Mouse (Mus musculus) liver, adult 2 months (tissue): Measurements from ENCODE around the gene Usp39. TPM values are rescaled to one million over a fixed set of nuclear protein-coding genes. Genes with fewer than 3 reads are reported as not detected.

Source experiments
- DNase-seq: peaks from one replicate; pipeline ENCODE4 v3.0.0-alpha.2; 2011; ENCODE audit warnings: low read depth, low spot score; ENCODE audit errors: extremely low read depth
- H3K27ac ChIP-seq: fragments of 200-500 bp; replicated peaks from 2 replicates; pipeline ENCODE4 v1.5.1; 2012; ENCODE audit warnings: low read depth, mild to moderate bottlenecking, control low read depth, inconsistent platforms, low read length; ENCODE audit not compliant: insufficient read depth
- H3K27me3 ChIP-seq: fragments of 200-500 bp; 2 replicates; pipeline ENCODE4 v1.6.1; 2012; ENCODE audit warnings: mild to moderate bottlenecking, moderate library complexity, low read length, inconsistent platforms; ENCODE audit not compliant: control insufficient read depth, insufficient read depth
- H3K36me3 ChIP-seq: fragments of 200-500 bp; 2 replicates; pipeline ENCODE4 v1.6.1; 2012; ENCODE audit warnings: low read length, inconsistent platforms; ENCODE audit not compliant: control insufficient read depth, insufficient read depth
- H3K4me1 ChIP-seq: fragments of 200-500 bp; 2 replicates; pipeline ENCODE4 v1.6.1; 2011; ENCODE audit warnings: low read length; ENCODE audit not compliant: control insufficient read depth, insufficient read depth
- H3K4me3 ChIP-seq: fragments of 200-500 bp; 2 replicates; pipeline ENCODE4 v1.5.1; 2011; ENCODE audit warnings: low read depth, mild to moderate bottlenecking, control low read depth, low read length, moderate library complexity; ENCODE audit not compliant: insufficient read depth
- H3K79me2 ChIP-seq: fragments of 200-500 bp; 2 replicates; pipeline ENCODE4 v1.6.1; 2012; ENCODE audit warnings: inconsistent platforms, mild to moderate bottlenecking, low read length, moderate library complexity; ENCODE audit not compliant: control insufficient read depth, insufficient read depth
- H3K9ac ChIP-seq: fragments of 200-500 bp; 2 replicates; pipeline ENCODE4 v1.6.1; 2012; ENCODE audit warnings: low read depth, mild to moderate bottlenecking, control low read depth, inconsistent platforms, low read length
- CTCF ChIP-seq: fragments of 200-500 bp; IDR thresholded peaks from 2 replicates; pipeline ENCODE4 v1.5.1; 2011; ENCODE audit warnings: low read depth, low read length, control low read depth
- POLR2A ChIP-seq: fragments of 200-500 bp; IDR thresholded peaks from 2 replicates; pipeline ENCODE4 v1.6.1; 2011; ENCODE audit warnings: low read length, control low read depth; ENCODE audit not compliant: insufficient read depth; ENCODE audit errors: extremely low read depth
- WGBS: fragments of 180-500 bp; shearing (Covaris S2); methylation state at CpG from one replicate; pipeline ENCODE4 v1.1.7; 2018; 5-methylcytosine and 5-hydroxymethylcytosine counted together
- polyA plus RNA-seq: library from polyadenylated mRNA; depleted of rRNA; stranded (reverse); fragments of >200 nt; gene quantifications from 2 replicates; pipeline ENCODE4 v1.2.3, GENCODE M21; 2012
- total RNA-seq: library from RNA; depleted of rRNA; stranded (reverse); fragments of >200 nt; gene quantifications from 2 replicates; pipeline ENCODE4 v1.2.3, GENCODE M21; 2014

Gene Usp39
- total and polyA plus RNA-seq, 2 experiments = 10.5 to 15.2 TPM

- H3K79me2 ChIP-seq = peaks cover 3% of the 10 kb centered on the region; the same call in 1 of the 2 replicates
- peaks cover 23% of the 10 kb centered on the region for H3K4me1 ChIP-seq
- no peak for TF ChIP-seq CTCF
- no peak for TF ChIP-seq POLR2A
- H3K27me3 ChIP-seq = no peaks in the 10 kb centered on the region
- H3K27ac ChIP-seq = 0 out of 2 replicates have a peak overlapping the region, but pooled peaks have one; percentile 1
- WGBS = 69% methylated on average over 15 of the region's 15 CpGs
- H3K36me3 ChIP-seq = no peaks in the 10 kb centered on the region
- DNase-seq = no peak
- H3K4me3 ChIP-seq = no peak overlapping the region
- H3K9ac ChIP-seq = no peak overlapping the region
Measured at GRCm38 (mm10) chr6:72374820-72375563, 30.0 kb upstream of the Usp39 start.

GRCm38 (mm10) chr6:72374206-72374605 lies 29.2 kb upstream of the Usp39 start:
- 0 out of 2 replicates have a peak overlapping the region, but pooled peaks have one; percentile 18 for H3K27ac ChIP-seq
- H3K79me2 ChIP-seq = peaks cover 3% of the 10 kb centered on the region; the same call in 1 of the 2 replicates
- H3K27me3 ChIP-seq = no peaks in the 10 kb centered on the region
- H3K4me1 ChIP-seq = peaks cover 21% of the 10 kb centered on the region
- no peak for DNase-seq
- 0 out of 2 replicates have a peak overlapping the region, but pooled peaks have one; percentile 3 for H3K9ac ChIP-seq
- no peaks in the 10 kb centered on the region for H3K36me3 ChIP-seq
- H3K4me3 ChIP-seq = no peak overlapping the region
- TF ChIP-seq CTCF = no peak
- no peak for TF ChIP-seq POLR2A
- WGBS = 67% methylated on average over 7 of the region's 7 CpGs

GRCm38 (mm10) chr6:72373184-72373583 lies 28.2 kb upstream of the Usp39 start:
- peak; percentile 78 for DNase-seq
- H3K4me1 ChIP-seq = peaks cover 21% of the 10 kb centered on the region
- H3K79me2 ChIP-seq = no peaks in the 10 kb centered on the region
- peak overlapping the region; percentile 66 for H3K27ac ChIP-seq
- H3K9ac ChIP-seq = peak overlapping the region; percentile 16
- no peaks in the 10 kb centered on the region for H3K27me3 ChIP-seq
- no peak overlapping the region for H3K4me3 ChIP-seq
- no peak for TF ChIP-seq POLR2A
- TF ChIP-seq CTCF = no peak
- WGBS = 18% methylated on average over 4 of the region's 4 CpGs
- no peaks in the 10 kb centered on the region for H3K36me3 ChIP-seq

- H3K27ac ChIP-seq = peak overlapping the region; percentile 53
- TF ChIP-seq POLR2A (no peak), CTCF (no peak)
- no peak overlapping the region for H3K4me3 ChIP-seq
- 0 out of 2 replicates have a peak overlapping the region, but pooled peaks have one; percentile 3 for H3K9ac ChIP-seq
- no peak for DNase-seq
- H3K27me3 ChIP-seq = no peaks in the 10 kb centered on the region
- 3% methylated on average over 1 of the region's 1 CpGs for WGBS
- H3K79me2 ChIP-seq = no peaks in the 10 kb centered on the region
- H3K36me3 ChIP-seq = no peaks in the 10 kb centered on the region
- H3K4me1 ChIP-seq = peaks cover 21% of the 10 kb centered on the region
Measured at GRCm38 (mm10) chr6:72371571-72371970, 26.6 kb upstream of the Usp39 start.

GRCm38 (mm10) chr6:72371147-72371546 lies 26.2 kb upstream of the Usp39 start:
- H3K9ac ChIP-seq = 0 out of 2 replicates have a peak overlapping the region, but pooled peaks have one; percentile 3
- WGBS = 55% methylated on average over 5 of the region's 5 CpGs
- H3K79me2 ChIP-seq = no peaks in the 10 kb centered on the region
- TF ChIP-seq CTCF (no peak), POLR2A (no peak)
- H3K4me1 ChIP-seq = peaks cover 22% of the 10 kb centered on the region
- no peaks in the 10 kb centered on the region for H3K36me3 ChIP-seq
- H3K27me3 ChIP-seq = no peaks in the 10 kb centered on the region
- peak overlapping the region; percentile 53 for H3K27ac ChIP-seq
- no peak for DNase-seq
- H3K4me3 ChIP-seq = no peak overlapping the region

- Histone ChIP-seq H3K27ac (0 out of 2 replicates have a peak overlapping the region, but pooled peaks have one; percentile 13), H3K79me2 (no peaks in the 10 kb centered on the region), H3K36me3 (no peaks in the 10 kb centered on the region), H3K27me3 (no peaks in the 10 kb centered on the region), H3K4me1 (peaks cover 22% of the 10 kb centered on the region), H3K4me3 (no peak overlapping the region), H3K9ac (no peak overlapping the region)
- WGBS = 78% methylated on average over 12 of the region's 12 CpGs
- DNase-seq = no peak
- TF ChIP-seq POLR2A = no peak
- no peak for TF ChIP-seq CTCF
Measured at GRCm38 (mm10) chr6:72370091-72370490, 25.1 kb upstream of the Usp39 start.
